Comparison of ENCODE assay signal across 14 mouse cellular contexts in genomic region chr11:85393990-85394389, GRCm38 (mm10). TPM values are rescaled to one million over a fixed set of nuclear protein-coding genes. Genes with fewer than 3 reads are reported as not detected.
DNase-seq lines count a peak whose midpoint lies in the region; TF ChIP-seq lines count a peak whose summit lies in the region.
"Had no signal": no experiment of that assay in that cellular context is flagged by ENCODE, and none has a peak within 500 bp of the region (broad histone marks: within the 10 kb centered on the region; RNA-seq: fewer than 3 reads in every experiment).

No protein-coding gene starts in this region.

- no peak for DNase-seq in heart, adult 2 months
- no peak for DNase-seq in heart, postnatal 36 days
- no peak for DNase-seq in layer of hippocampus, adult 2 months (ENCODE audit: low spot score in 2 of 2)
- no peak for DNase-seq in layer of hippocampus, postnatal 36 days
- peak; percentile 12 for DNase-seq in brain, embryonic 14.5 days (ENCODE audit: low read depth)
- peak; percentile 19 to 31 for DNase-seq in heart, postnatal 10 days
- DNase-seq in layer of hippocampus, adult 9-11 months = no peak
- no peak for DNase-seq in cerebellum, adult 8-10 months
- DNase-seq: cerebellum, postnatal 36 days had no signal

- H3K27ac ChIP-seq in heart, adult 2 months = no peak overlapping the region
- H3K27ac ChIP-seq in layer of hippocampus, adult 2 months = peak overlapping the region; percentile 3; the same call in 1 of the 2 replicates
- H3K27ac ChIP-seq: forebrain, embryonic 12.5 days; liver, embryonic 14.5 days; midbrain, embryonic 12.5 days; neural tube, embryonic 15.5 days; stomach, embryonic 15.5 days had no signal

- 49% methylated on average over 3 of the region's 3 CpGs for WGBS in heart, adult 2 months

- intact Hi-C loops in heart, adult 2 months (cut with DNase I) = no loop called here
- intact Hi-C loops in heart, postnatal 36 days (cut with DNase I) = no loop called here
- intact Hi-C loops in heart, postnatal 10 days (cut with DNase I) = no loop called here

- H3K27me3 ChIP-seq in heart, adult 2 months (ENCODE audit: control insufficient read depth, insufficient read depth, low read length) = no peaks in the 10 kb centered on the region
- H3K27me3 ChIP-seq: forebrain, embryonic 12.5 days; midbrain, embryonic 12.5 days; neural tube, embryonic 15.5 days; stomach, embryonic 15.5 days had no signal

- H3K4me3 ChIP-seq in heart, adult 2 months = no peak overlapping the region
- no peak overlapping the region for H3K4me3 ChIP-seq in layer of hippocampus, adult 2 months
- H3K4me3 ChIP-seq: forebrain, embryonic 12.5 days; midbrain, embryonic 12.5 days; neural tube, embryonic 15.5 days; stomach, embryonic 15.5 days had no signal

- no peaks in the 10 kb centered on the region for H3K36me3 ChIP-seq in heart, adult 2 months (ENCODE audit: control insufficient read depth, insufficient read depth, low read length)
- H3K36me3 ChIP-seq: forebrain, embryonic 12.5 days; midbrain, embryonic 12.5 days; neural tube, embryonic 15.5 days; stomach, embryonic 15.5 days had no signal

- no peaks in the 10 kb centered on the region; the same call in 1 of the 2 replicates for H3K4me1 ChIP-seq in heart, adult 2 months (ENCODE audit: control insufficient read depth, insufficient read depth, low read length)

- no peak overlapping the region for H3K9ac ChIP-seq in heart, adult 2 months (ENCODE audit: low read depth, low read length)
- H3K9ac ChIP-seq: forebrain, embryonic 12.5 days; liver, embryonic 14.5 days; midbrain, embryonic 12.5 days; neural tube, embryonic 15.5 days; stomach, embryonic 15.5 days had no signal

- TF ChIP-seq CTCF in heart, adult 2 months (IDR thresholded peaks at IDR 0.05) = peak; percentile 50
- TF ChIP-seq CTCF in layer of hippocampus, adult 2 months (conservative IDR thresholded peaks at IDR 0.05) = peak; percentile 53
- TF ChIP-seq CTCF in brain, embryonic 14.5 days (IDR thresholded peaks at IDR 0.05; ENCODE audit: borderline replicate concordance, extremely low read depth, insufficient read depth, insufficient read length) = no peak

- no peak for TF ChIP-seq EP300 in heart, adult 2 months (IDR thresholded peaks at IDR 0.05; ENCODE audit: insufficient read depth, low read depth, low read length)

- H3K79me2 ChIP-seq in heart, adult 2 months (replicated peaks; ENCODE audit: control insufficient read depth, insufficient read depth, low read length) = no peaks in the 10 kb centered on the region

- TF ChIP-seq POLR2A in heart, adult 2 months (IDR thresholded peaks at IDR 0.05; ENCODE audit: insufficient read depth, low read depth, low read length) = no peak
- TF ChIP-seq POLR2A in brain, embryonic 14.5 days (IDR thresholded peaks at IDR 0.05; ENCODE audit: borderline replicate concordance, extremely low read depth, insufficient read depth, insufficient read length, poor library complexity, severe bottlenecking) = no peak

RNA-seq across cellular contexts. Expression of gene Bcas3, which starts 41.0 kb away (rescaled TPM):
- 10 to 100 TPM; 36.0 to 40.4 TPM for total RNA-seq in heart, adult 2 months (2021)
- 23.0 and 26.6 TPM in 2 replicates for polyA plus RNA-seq in heart, adult 2 months (2012; rRNA removed)
- total RNA-seq in heart, postnatal 36 days (2021) = 10 to 100 TPM; 35.8 to 48.8 TPM
- total RNA-seq in layer of hippocampus, adult 2 months (2021) = 10 to 100 TPM; 67.6 to 75.1 TPM
- total RNA-seq in layer of hippocampus, postnatal 36 days (2021) = 10 to 100 TPM; 64.9 to 69.2 TPM
- 19.3 and 26.2 TPM in 2 replicates for polyA plus RNA-seq in brain, embryonic 14.5 days (2012; rRNA removed)
- 10 to 100 TPM; 31.9 to 34.6 TPM for total RNA-seq in heart, postnatal 10 days (2021)

Comparison
In these comparisons a context has a peak if more than half of its experiments do, and no peak if none do; other contexts are left out.
1. DNase-seq: peak in brain, embryonic 14.5 days (single experiment) and heart, postnatal 10 days (2 of 2); none in heart, adult 2 months (0 of 2), heart, postnatal 36 days (0 of 2), layer of hippocampus, adult 2 months (0 of 2), layer of hippocampus, postnatal 36 days (0 of 2), layer of hippocampus, adult 9-11 months (single experiment) and cerebellum, adult 8-10 months (single experiment).